Mouse (Mus musculus) megakaryocyte progenitor cell, adult 5-6 weeks (primary cell): Measurements from ENCODE around the gene Plcb4. TPM values are rescaled to one million over a fixed set of nuclear protein-coding genes. Genes with fewer than 3 reads are reported as not detected.

Experiments
- ATAC-seq: replicated peaks from 2 replicates; pipeline ENCODE4 v1.8.0; 2016; ENCODE audit warnings: mild to moderate bottlenecking, moderate TSS enrichment, inconsistent platforms; ENCODE audit not compliant: poor library complexity
- total RNA-seq, 2 experiments: library from RNA; stranded (forward) in 1 of 2; stranded (reverse) in 1 of 2; fragments of 157-497, 149-512 nt in 1 of 2; fragments of 200-1000 nt in 1 of 2; gene quantifications; 2 replicates each; pipeline versions ENCODE4 v1.2.3 to v1.2.4; 2015 to 2017

The Plcb4 gene
- total RNA-seq, 2 experiments from 2014 or later, result 17.7 to 29.9 TPM

- ATAC-seq, result peak; percentile 67
These were observed 91.9 kb downstream of the Plcb4 start for GRCm38 (mm10) chr2:135750748-135751147.

GRCm38 (mm10) chr2:135755792-135756191, 97.0 kb downstream of the Plcb4 start:
- no peak for ATAC-seq

- ATAC-seq, result no peak
These were observed 98.7 kb downstream of the Plcb4 start for GRCm38 (mm10) chr2:135757478-135757877.

GRCm38 (mm10) chr2:135759499-135760095, 100.8 kb downstream of the Plcb4 start:
- no peak for ATAC-seq

- peak; percentile 89 for ATAC-seq
These were observed 102.5 kb downstream of the Plcb4 start for GRCm38 (mm10) chr2:135761226-135761802.

- no peak for ATAC-seq
These were observed 105.9 kb downstream of the Plcb4 start for GRCm38 (mm10) chr2:135764706-135765105.

GRCm38 (mm10) chr2:135766471-135767063, 107.8 kb downstream of the Plcb4 start:
- peak; percentile 35 for ATAC-seq

- ATAC-seq, result no peak
These were observed 108.7 kb downstream of the Plcb4 start for GRCm38 (mm10) chr2:135767535-135767934.

- ATAC-seq, result no peak
These were observed 110.9 kb downstream of the Plcb4 start for GRCm38 (mm10) chr2:135769701-135770100.

- ATAC-seq, result no peak
These were observed 111.4 kb downstream of the Plcb4 start for GRCm38 (mm10) chr2:135770226-135770625.

GRCm38 (mm10) chr2:135773194-135773972, 114.6 kb downstream of the Plcb4 start:
- peak; percentile 71 for ATAC-seq

GRCm38 (mm10) chr2:135775026-135775425, 116.2 kb downstream of the Plcb4 start:
- no peak for ATAC-seq

GRCm38 (mm10) chr2:135776131-135776775, 117.4 kb downstream of the Plcb4 start:
- ATAC-seq, result no peak

GRCm38 (mm10) chr2:135781391-135781790, 122.6 kb downstream of the Plcb4 start:
- no peak for ATAC-seq

GRCm38 (mm10) chr2:135787415-135787814, 128.6 kb downstream of the Plcb4 start:
- ATAC-seq, result peak; percentile 34; the same call in 1 of the 2 replicates

- ATAC-seq, result no peak
These were observed 134.1 kb downstream of the Plcb4 start for GRCm38 (mm10) chr2:135792907-135793306.

- ATAC-seq, result peak; percentile 86
These were observed 137.9 kb downstream of the Plcb4 start for GRCm38 (mm10) chr2:135796684-135797083.

- ATAC-seq, result peak; percentile 43; the same call in 1 of the 2 replicates
These were observed 139.1 kb downstream of the Plcb4 start for GRCm38 (mm10) chr2:135797677-135798546.

- no peak for ATAC-seq
These were observed 140.4 kb downstream of the Plcb4 start for GRCm38 (mm10) chr2:135799149-135799770.

GRCm38 (mm10) chr2:135800385-135800784, 141.6 kb downstream of the Plcb4 start:
- no peak for ATAC-seq
